ENCODE assay signal across 9 mouse cellular contexts in the genomic region with DNA sequence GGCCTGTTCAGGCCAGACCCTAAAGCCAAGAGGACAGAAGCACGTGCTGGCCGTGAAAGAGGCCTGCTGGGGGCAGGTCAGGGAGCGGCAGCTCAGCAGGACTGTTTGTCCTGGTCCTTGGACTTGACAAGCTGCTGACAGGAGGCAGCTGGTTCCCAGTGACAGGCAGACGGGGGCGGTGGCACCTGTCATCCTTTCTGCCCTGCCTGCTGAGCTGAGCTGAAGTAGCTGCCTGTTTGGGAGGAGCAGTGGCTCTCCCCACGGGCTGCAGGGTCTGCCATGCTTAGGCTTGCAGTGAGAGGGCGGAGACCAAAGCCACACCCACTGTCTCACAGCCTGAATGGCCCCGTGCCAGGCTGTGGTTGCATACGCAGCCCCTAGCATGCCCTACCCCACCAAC. TPM values are rescaled to one million over a fixed set of nuclear protein-coding genes. Genes with fewer than 3 reads are reported as not detected.
DNase-seq lines count a peak whose midpoint lies in the region; ATAC-seq and TF ChIP-seq lines count a peak whose summit lies in the region.
"Had no signal": no experiment of that assay in that cellular context is flagged by ENCODE, and none has a peak within 500 bp of the region (broad histone marks: within the 10 kb centered on the region; RNA-seq: fewer than 3 reads in every experiment).

No protein-coding gene starts in this region.

- ATAC-seq in forebrain, embryonic 14.5 days: peak; percentile 93
- ATAC-seq in heart, postnatal 0 days (ENCODE audit: insufficient read depth, low read depth): peak; percentile 93
- ATAC-seq in megakaryocyte, adult 5-6 weeks (ENCODE audit: poor library complexity, severe bottlenecking): peak; percentile 28; the same call in 1 of the 2 replicates

- no peaks in the 10 kb centered on the region for H3K9me3 ChIP-seq in ES-Bruce4 (replicated peaks; ENCODE audit: control insufficient read depth, insufficient read depth, low read length, poor library complexity, severe bottlenecking)
- H3K9me3 ChIP-seq in forebrain, embryonic 14.5 days (replicated peaks; ENCODE audit: control insufficient read depth, low read length): no peaks in the 10 kb centered on the region
- no peaks in the 10 kb centered on the region for H3K9me3 ChIP-seq in heart, postnatal 0 days (replicated peaks; ENCODE audit: control insufficient read depth, low read length)

- no peaks in the 10 kb centered on the region for H3K27me3 ChIP-seq in ES-Bruce4 (ENCODE audit: control insufficient read depth, insufficient read depth, low read length, poor library complexity, severe bottlenecking)
- H3K27me3 ChIP-seq in forebrain, embryonic 14.5 days (replicated peaks; ENCODE audit: control insufficient read depth, insufficient read depth, low read length): no peaks in the 10 kb centered on the region
- no peaks in the 10 kb centered on the region for H3K27me3 ChIP-seq in heart, postnatal 0 days (ENCODE audit: control insufficient read depth, insufficient read depth, low read length)

- DNase-seq in cerebellum, adult 11-12 months: peak; percentile 86
- peak; percentile 94 for DNase-seq in forebrain, embryonic 14.5 days (ENCODE audit: low spot score)
- DNase-seq in heart, postnatal 0 days (ENCODE audit: low spot score): peak; percentile 92
- DNase-seq in layer of hippocampus, postnatal 36 days: peak; percentile 73 to 82
- DNase-seq in skeletal muscle tissue, adult 2 months (ENCODE audit: low read depth, low spot score): peak; percentile 92
- no peak for DNase-seq in ovary, adult 18-20 months (ENCODE audit: low spot score)

- no peaks in the 10 kb centered on the region for H3K4me1 ChIP-seq in ES-Bruce4 (ENCODE audit: control insufficient read depth, insufficient read depth, low read length)
- H3K4me1 ChIP-seq in forebrain, embryonic 14.5 days (ENCODE audit: control insufficient read depth, insufficient read depth, low read length): peaks cover 21% of the 10 kb centered on the region
- peaks cover 36% of the 10 kb centered on the region for H3K4me1 ChIP-seq in heart, postnatal 0 days (ENCODE audit: control insufficient read depth, insufficient read depth)

- H3K36me3 ChIP-seq in ES-Bruce4 (ENCODE audit: control insufficient read depth, insufficient read depth, low read length, poor library complexity, severe bottlenecking): no peaks in the 10 kb centered on the region
- no peaks in the 10 kb centered on the region for H3K36me3 ChIP-seq in forebrain, embryonic 14.5 days (ENCODE audit: control insufficient read depth, insufficient read depth, low read length)
- H3K36me3 ChIP-seq in heart, postnatal 0 days (replicated peaks; ENCODE audit: control insufficient read depth, insufficient read depth, low read length): no peaks in the 10 kb centered on the region

- no peak for TF ChIP-seq EP300 in ES-Bruce4 (IDR thresholded peaks at IDR 0.05; ENCODE audit: insufficient read depth, low read depth, low read length)
- TF ChIP-seq EP300 in heart, postnatal 0 days (IDR thresholded peaks at IDR 0.05; ENCODE audit: low read depth): peak; percentile 98

- no peak overlapping the region for H3K9ac ChIP-seq in ES-Bruce4 (ENCODE audit: low read depth, poor library complexity, severe bottlenecking)
- H3K9ac ChIP-seq in forebrain, embryonic 14.5 days (ENCODE audit: low read length): no peak overlapping the region
- H3K9ac ChIP-seq in heart, postnatal 0 days (replicated peaks; ENCODE audit: low read depth, low read length): no peak overlapping the region

- no peak for TF ChIP-seq CTCF in ES-Bruce4 (IDR thresholded peaks at IDR 0.05; ENCODE audit: low read depth, low read length)
- no peak for TF ChIP-seq CTCF in heart, postnatal 0 days (IDR thresholded peaks at IDR 0.05; ENCODE audit: low read depth)

- TF ChIP-seq POLR2A in ES-Bruce4 (IDR thresholded peaks at IDR 0.05; ENCODE audit: insufficient read depth, low read length): no peak

- H3K27ac ChIP-seq in ES-Bruce4 (ENCODE audit: insufficient read depth, low read length): no peak overlapping the region
- H3K27ac ChIP-seq in forebrain, embryonic 14.5 days (ENCODE audit: low read depth, low read length): peak overlapping the region; percentile 81
- peak overlapping the region; percentile 69 for H3K27ac ChIP-seq in heart, postnatal 0 days (ENCODE audit: low read depth)

- H3K4me2 ChIP-seq in forebrain, embryonic 14.5 days (ENCODE audit: low read length): peak overlapping the region; percentile 10; the same call in 1 of the 2 replicates
- H3K4me2 ChIP-seq in heart, postnatal 0 days (ENCODE audit: low read depth, low read length): no peak overlapping the region

- H3K4me3 ChIP-seq in ES-Bruce4 (ENCODE audit: low read depth, low read length): peak overlapping the region; percentile 25
- no peak overlapping the region for H3K4me3 ChIP-seq in forebrain, embryonic 14.5 days (ENCODE audit: low read depth, low read length)
- no peak overlapping the region for H3K4me3 ChIP-seq in heart, postnatal 0 days (ENCODE audit: low read depth, low read length)

- WGBS in forebrain, embryonic 14.5 days: 0% methylated on average over 9 of the region's 9 CpGs
- under 1% methylated on average over 9 of the region's 9 CpGs for WGBS in heart, postnatal 0 days

RNA-seq across cellular contexts. Expression of a gene that starts 50.4 kb away (rescaled TPM):
- polyA plus RNA-seq in ES-Bruce4 (2011; ENCODE audit: insufficient read depth, insufficient read length, low read depth, missing spikeins): not detected in 2 replicates
- 0.11 TPM in 1 of 2 replicates, not detected in the other for polyA plus RNA-seq in forebrain, embryonic 14.5 days (2014; fragmentation: Nextera tagmentation; extraction: Ambion mirVana)
- total RNA-seq in heart, postnatal 0 days (2014; rRNA removed; ENCODE audit: low replicate concordance): 0.08 TPM in 1 of 2 replicates, not detected in the other
- not detected in 2 replicates for polyA plus RNA-seq in heart, postnatal 0 days (2015; fragmentation: Nextera tagmentation; extraction: Ambion mirVana)
- under 1 TPM; 0.15 to 0.35 TPM for total RNA-seq in layer of hippocampus, postnatal 36 days (2021)
- 0.85 and 2.8 TPM in 2 replicates for total RNA-seq in megakaryocyte, adult 5-6 weeks (2015)
- 0.53 and 1.8 TPM in 2 replicates for total RNA-seq in megakaryocyte, adult 5-6 weeks (2017)
- total RNA-seq: left cerebral cortex, postnatal 10 days had no signal

RNA-seq across cellular contexts. Expression of a gene that starts 57.3 kb away (rescaled TPM):
- 107 and 119 TPM in 2 replicates for polyA plus RNA-seq in ES-Bruce4 (2011; ENCODE audit: insufficient read depth, insufficient read length, low read depth, missing spikeins)
- 509 and 677 TPM in 2 replicates for polyA plus RNA-seq in forebrain, embryonic 14.5 days (2014; fragmentation: Nextera tagmentation; extraction: Ambion mirVana)
- total RNA-seq in heart, postnatal 0 days (2014; rRNA removed; ENCODE audit: low replicate concordance): 187 and 203 TPM in 2 replicates
- polyA plus RNA-seq in heart, postnatal 0 days (2015; fragmentation: Nextera tagmentation; extraction: Ambion mirVana): 507 and 524 TPM in 2 replicates
- total RNA-seq in layer of hippocampus, postnatal 36 days (2021): 100 to 1,000 TPM; 336 to 386 TPM
- 178 and 190 TPM in 2 replicates for total RNA-seq in megakaryocyte, adult 5-6 weeks (2015)
- total RNA-seq in megakaryocyte, adult 5-6 weeks (2017): 166 and 180 TPM in 2 replicates

Comparison
In these comparisons a context has a peak if more than half of its experiments do, and no peak if none do; other contexts are left out.
1. ATAC-seq: peak in every context shown above with its lines; median percentile 93 in forebrain, embryonic 14.5 days; 93 in heart, postnatal 0 days; 28 in megakaryocyte, adult 5-6 weeks.